Mouse (Mus musculus) lung, adult 2 months (tissue): Measurements from ENCODE around the gene Lrrc8c.

Source experiments
- CTCF ChIP-seq: fragments of 200-500 bp; IDR thresholded peaks from 2 replicates; pipeline ENCODE4 v1.5.1; 2011; ENCODE audit warnings: mild to moderate bottlenecking, low read length, control low read depth; ENCODE audit not compliant: insufficient read depth
- POLR2A ChIP-seq: fragments of 200-500 bp; IDR thresholded peaks from 2 replicates; pipeline ENCODE4 v1.6.1; 2011; ENCODE audit warnings: low read depth, mild to moderate bottlenecking, control low read depth, low read length, borderline replicate concordance; ENCODE audit errors: extremely low read depth

DNA sequence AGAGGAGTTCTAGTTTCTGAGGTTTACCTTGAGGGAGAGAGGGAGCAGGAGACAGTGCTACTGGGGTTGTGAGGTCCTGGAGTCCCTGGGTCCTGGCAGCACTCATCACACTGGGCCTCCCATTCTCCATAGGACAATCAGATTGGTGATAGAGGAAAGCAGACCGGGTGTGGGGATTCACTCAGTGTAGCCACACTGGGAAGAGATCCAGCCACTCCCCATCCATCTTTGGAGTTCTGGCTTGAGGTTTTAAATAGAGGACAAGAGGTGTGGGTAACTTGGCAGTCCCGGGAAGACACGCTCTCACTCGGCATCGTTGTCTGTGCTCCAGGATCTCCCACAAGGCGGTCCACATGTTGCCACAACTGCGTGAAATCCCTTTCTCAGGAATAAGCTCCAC lies 127.9 kb downstream of the Lrrc8c start:
- TF ChIP-seq CTCF (no peak), POLR2A (no peak)
